Mouse (Mus musculus) E14TG2a.4 (cell line): ENCODE measurements around the gene Thrb.

Experiments
- H3K27me3 ChIP-seq: 2 replicates; pipeline ENCODE4 v1.6.1; 2014; ENCODE audit warnings: low read length, control low read depth; ENCODE audit not compliant: insufficient read depth
- H3K36me3 ChIP-seq: 2 replicates; pipeline ENCODE4 v1.6.1; 2014; ENCODE audit warnings: low read length, control low read depth; ENCODE audit not compliant: insufficient read depth
- H3K4me1 ChIP-seq: replicated peaks from 2 replicates; pipeline ENCODE4 v1.6.1; 2014; ENCODE audit warnings: low read depth, low read length, control low read depth
- H3K4me3 ChIP-seq: replicated peaks from 2 replicates; pipeline ENCODE4 v1.5.1; 2014; ENCODE audit warnings: mild to moderate bottlenecking, low read length
- H3K9me3 ChIP-seq: 2 replicates; pipeline ENCODE4 v1.6.1; 2014; ENCODE audit warnings: low read length, control low read depth
- CTCF ChIP-seq: conservative IDR thresholded peaks from 2 replicates; pipeline ENCODE4 v1.5.1; 2014; ENCODE audit warnings: low read length
- NANOG ChIP-seq: IDR thresholded peaks from 2 replicates; pipeline ENCODE4 v1.6.1; 2014; ENCODE audit warnings: borderline replicate concordance, low read length, mixed read lengths
- POU5F1 ChIP-seq: IDR thresholded peaks from 2 replicates; pipeline ENCODE4 v1.6.1; 2014; ENCODE audit warnings: low read length, borderline replicate concordance

Thrb gene

GRCm38 (mm10) chr14:17726906-17727305 is 66.8 kb downstream of the Thrb start:
- Histone ChIP-seq H3K27me3 (no peaks in the 10 kb centered on the region), H3K9me3 (no peaks in the 10 kb centered on the region), H3K36me3 (no peaks in the 10 kb centered on the region), H3K4me3 (no peak overlapping the region), H3K4me1 (no peaks in the 10 kb centered on the region)
- no peak for TF ChIP-seq CTCF

GRCm38 (mm10) chr14:17727878-17728277 is 67.8 kb downstream of the Thrb start:
- Histone ChIP-seq H3K4me1 (no peaks in the 10 kb centered on the region), H3K9me3 (no peaks in the 10 kb centered on the region), H3K27me3 (no peaks in the 10 kb centered on the region), H3K4me3 (no peak overlapping the region), H3K36me3 (no peaks in the 10 kb centered on the region)
- TF ChIP-seq NANOG (no peak), POU5F1 (no peak), CTCF (no peak)

GRCm38 (mm10) chr14:17728889-17729288 is 68.8 kb downstream of the Thrb start:
- no peak for TF ChIP-seq CTCF
- no peak for TF ChIP-seq NANOG
- TF ChIP-seq POU5F1, result no peak
- Histone ChIP-seq H3K4me1 (no peaks in the 10 kb centered on the region), H3K36me3 (no peaks in the 10 kb centered on the region), H3K4me3 (no peak overlapping the region), H3K9me3 (no peaks in the 10 kb centered on the region), H3K27me3 (no peaks in the 10 kb centered on the region)

- Histone ChIP-seq H3K9me3 (no peaks in the 10 kb centered on the region), H3K4me3 (no peak overlapping the region), H3K4me1 (no peaks in the 10 kb centered on the region), H3K36me3 (no peaks in the 10 kb centered on the region), H3K27me3 (no peaks in the 10 kb centered on the region)
- TF ChIP-seq POU5F1, result no peak
- TF ChIP-seq CTCF, result no peak
- no peak for TF ChIP-seq NANOG
Measured at GRCm38 (mm10) chr14:17731020-17731419, 71.0 kb downstream of the Thrb start.

GRCm38 (mm10) chr14:17733077-17733778 is 73.2 kb downstream of the Thrb start:
- no peaks in the 10 kb centered on the region for H3K36me3 ChIP-seq
- peaks cover 9% of the 10 kb centered on the region for H3K4me1 ChIP-seq
- no peaks in the 10 kb centered on the region for H3K27me3 ChIP-seq
- H3K4me3 ChIP-seq, result no peak overlapping the region
- TF ChIP-seq NANOG, result no peak
- H3K9me3 ChIP-seq, result no peaks in the 10 kb centered on the region

- no peak overlapping the region for H3K4me3 ChIP-seq
- TF ChIP-seq CTCF, result no peak
- TF ChIP-seq POU5F1, result no peak
- no peak for TF ChIP-seq NANOG
- no peaks in the 10 kb centered on the region for H3K27me3 ChIP-seq
- H3K36me3 ChIP-seq, result no peaks in the 10 kb centered on the region
- peaks cover 9% of the 10 kb centered on the region for H3K4me1 ChIP-seq
- no peaks in the 10 kb centered on the region for H3K9me3 ChIP-seq
Measured at GRCm38 (mm10) chr14:17733779-17734137, 73.7 kb downstream of the Thrb start.

GRCm38 (mm10) chr14:17735440-17735839 is 75.4 kb downstream of the Thrb start:
- TF ChIP-seq CTCF, result no peak
- no peak for TF ChIP-seq NANOG
- TF ChIP-seq POU5F1, result no peak
- no peaks in the 10 kb centered on the region for H3K36me3 ChIP-seq
- no peaks in the 10 kb centered on the region for H3K27me3 ChIP-seq
- H3K9me3 ChIP-seq, result no peaks in the 10 kb centered on the region
- H3K4me1 ChIP-seq, result peaks cover 14% of the 10 kb centered on the region
- no peak overlapping the region for H3K4me3 ChIP-seq

- no peak for TF ChIP-seq POU5F1
- TF ChIP-seq NANOG, result no peak
- TF ChIP-seq CTCF, result no peak
- Histone ChIP-seq H3K4me1 (peaks cover 14% of the 10 kb centered on the region), H3K27me3 (no peaks in the 10 kb centered on the region), H3K36me3 (no peaks in the 10 kb centered on the region), H3K9me3 (no peaks in the 10 kb centered on the region), H3K4me3 (no peak overlapping the region)
Measured at GRCm38 (mm10) chr14:17740903-17741302, 80.8 kb downstream of the Thrb start.

GRCm38 (mm10) chr14:17742264-17742663 is 82.2 kb downstream of the Thrb start:
- H3K27me3 ChIP-seq, result no peaks in the 10 kb centered on the region
- no peak overlapping the region for H3K4me3 ChIP-seq
- H3K36me3 ChIP-seq, result no peaks in the 10 kb centered on the region
- peaks cover 12% of the 10 kb centered on the region for H3K4me1 ChIP-seq
- TF ChIP-seq CTCF, result no peak
- TF ChIP-seq NANOG, result no peak
- no peak for TF ChIP-seq POU5F1
- no peaks in the 10 kb centered on the region for H3K9me3 ChIP-seq
